Mouse (Mus musculus) left cerebral cortex, postnatal 25 days (tissue): ENCODE measurements around the gene Gtpbp1. TPM values are rescaled to one million over a fixed set of nuclear protein-coding genes. Genes with fewer than 3 reads are reported as not detected.

ENCODE experiments used
- DNase-seq, 2 experiments: peaks; one replicate each; pipeline ENCODE4 v3.0.0; 2022; ENCODE audit warnings: low spot score in 2 of 2, mixed read lengths in 1 of 2
- intact Hi-C: fragments of 180-260 bp; cut with DNase I; formaldehyde crosslinking; loops from one replicate; pipeline ENCODE4 v1.15.1; 2025
- total RNA-seq, 2 experiments: library from RNA; stranded (reverse); gene quantifications; 2 replicates each; pipeline ENCODE4 v1.2.3; 2021

Gene Gtpbp1
- total RNA-seq, 2 experiments from 2014 or later, result 42.5 to 47.7 TPM

- no peak for DNase-seq
- intact Hi-C loops, result loop anchor here (10.0 kb wide), 1 partner anchor 247 kb away; the partner anchor contains the start of gene Pdgfb
Observed at GRCm38 (mm10) chr15:79767327-79767961, 76.8 kb downstream of the Gtpbp1 start.

- intact Hi-C loops, result loop anchor here (10.0 kb wide), 1 partner anchor 246 kb away; the partner anchor contains the start of gene Pdgfb
- no peak for DNase-seq
Observed at GRCm38 (mm10) chr15:79768302-79768701, 77.7 kb downstream of the Gtpbp1 start.

- intact Hi-C loops, result no loop called here
- peak; percentile 65 to 91 for DNase-seq
Observed at GRCm38 (mm10) chr15:79770629-79771240, 80.1 kb downstream of the Gtpbp1 start.

Other genes starting within 250 kb of the Gtpbp1 start
- 100 to 1,000 TPM; 133 to 141 TPM for gene Csnk1e, start 235.3 kb upstream of the Gtpbp1 start, total RNA-seq
- gene Kcnj4, start 185.6 kb upstream of the Gtpbp1 start, total RNA-seq, result 100 to 1,000 TPM; 187 to 209 TPM
- under 1 TPM; 0.41 to 0.55 TPM for gene Kdelr3, start 174.4 kb upstream of the Gtpbp1 start, total RNA-seq
- gene Ddx17, start 144.1 kb upstream of the Gtpbp1 start, total RNA-seq, result 100 to 1,000 TPM; 319 to 348 TPM
- 1 to 10 TPM; 1.2 TPM for gene Dmc1, start 85.7 kb upstream of the Gtpbp1 start, total RNA-seq
- gene Fam227a, start 31.9 kb upstream of the Gtpbp1 start, total RNA-seq, result 10 to 100 TPM in 1 of 2 experiments, 1 to 10 TPM in 1; 7.7 to 10.9 TPM
- 10 to 100 TPM; 51.2 to 53.6 TPM for gene Cby1, start 31.6 kb upstream of the Gtpbp1 start, total RNA-seq
- 100 to 1,000 TPM in 1 of 2 experiments, 10 to 100 TPM in 1; 97.8 to 100 TPM for gene Tomm22, start 20.0 kb upstream of the Gtpbp1 start, total RNA-seq
- gene Josd1, start 2.9 kb upstream of the Gtpbp1 start, total RNA-seq, result 10 to 100 TPM; 71.7 to 71.8 TPM
- gene Sun2, start 51.7 kb downstream of the Gtpbp1 start, total RNA-seq, result 10 to 100 TPM; 26.3 to 43.4 TPM
- 10 to 100 TPM; 46.7 to 54.9 TPM for gene Dnal4, start 87.0 kb downstream of the Gtpbp1 start, total RNA-seq
- gene Nptxr, start 113.9 kb downstream of the Gtpbp1 start, total RNA-seq, result 100 to 1,000 TPM; 898 to 921 TPM
- gene Npcd, start 143.4 kb downstream of the Gtpbp1 start, total RNA-seq, result 10 to 100 TPM; 11.1 to 20.1 TPM
- gene Cbx6, start 143.8 kb downstream of the Gtpbp1 start, total RNA-seq, result 100 to 1,000 TPM; 445 to 462 TPM
- 1 to 10 TPM; 3.7 to 4.0 TPM for gene Apobec3, start 200.8 kb downstream of the Gtpbp1 start, total RNA-seq